ENCODE assay signal across 8 mouse cellular contexts in genomic region chr13:43530832-43531693, GRCm38 (mm10). TPM values are rescaled to one million over a fixed set of nuclear protein-coding genes. Genes with fewer than 3 reads are reported as not detected.
A peak's percentile ranks its signal among the peaks of the same experiment; 100 is the strongest.
DNase-seq lines count a peak whose midpoint lies in the region; ATAC-seq and TF ChIP-seq lines count a peak whose summit lies in the region.

No protein-coding gene starts in this region.

- no peak overlapping the region; the same call in 1 of the 2 replicates for H3K4me3 ChIP-seq in layer of hippocampus, adult 2 months
- no peak overlapping the region for H3K4me3 ChIP-seq in lung, adult 2 months (replicated peaks; ENCODE audit: extremely low read depth, low read depth, low read length)
- no peak overlapping the region for H3K4me3 ChIP-seq in neural tube, embryonic 15.5 days (replicated peaks)

- DNase-seq in 416B (ENCODE audit: low read depth), result peak; percentile 96
- peak; percentile 68 for DNase-seq in brain, embryonic 18.5 days (ENCODE audit: low read depth, low spot score)
- DNase-seq in layer of hippocampus, adult 2 months (ENCODE audit: low spot score in 2 of 2), result peak; percentile 55 to 59
- DNase-seq in lung, adult 2 months, result peak; percentile 46
- no peak for DNase-seq in urinary bladder, adult 18-20 months (ENCODE audit: low spot score in 2 of 2)

- peak; percentile 62 for TF ChIP-seq CTCF in layer of hippocampus, adult 2 months (conservative IDR thresholded peaks at IDR 0.05)
- no peak for TF ChIP-seq CTCF in lung, adult 2 months (IDR thresholded peaks at IDR 0.05; ENCODE audit: insufficient read depth, low read length)

- no peak for TF ChIP-seq POLR2A in lung, adult 2 months (IDR thresholded peaks at IDR 0.05; ENCODE audit: borderline replicate concordance, extremely low read depth, low read depth, low read length)

- H3K4me1 ChIP-seq in lung, adult 2 months (ENCODE audit: control insufficient read depth, insufficient read depth, low read length), result peaks cover 7% of the 10 kb centered on the region
- peaks cover 22% of the 10 kb centered on the region for H3K4me1 ChIP-seq in neural tube, embryonic 15.5 days

- no peak overlapping the region for H3K9ac ChIP-seq in neural tube, embryonic 15.5 days (replicated peaks)

- H3K27ac ChIP-seq in layer of hippocampus, adult 2 months, result peak overlapping the region; percentile 63
- H3K27ac ChIP-seq in neural tube, embryonic 15.5 days (replicated peaks), result peak overlapping the region; percentile 76

- WGBS in lung, adult 2 months, result 8% methylated on average over 13 of the region's 13 CpGs
- WGBS in neural tube, embryonic 15.5 days, result 8% methylated on average over 13 of the region's 13 CpGs

- peak overlapping the region; percentile 32 for H3K4me2 ChIP-seq in neural tube, embryonic 15.5 days

- no peaks in the 10 kb centered on the region for H3K9me3 ChIP-seq in neural tube, embryonic 15.5 days (replicated peaks)

- no peaks in the 10 kb centered on the region for H3K36me3 ChIP-seq in neural tube, embryonic 15.5 days

- peak; percentile 66 for ATAC-seq in frontal cortex, adult (ENCODE audit: low TSS enrichment)
- ATAC-seq in hematopoietic stem cell, adult 5-6 weeks (replicated peaks in 1 of 2; ENCODE audit: insufficient read depth in 1 of 2, low FRiP score in 2 of 2, low TSS enrichment in 1 of 2, low read depth in 1 of 2, poor library complexity in 2 of 2, severe bottlenecking in 2 of 2), result peak; percentile 85 to 86
- ATAC-seq in neural tube, embryonic 15.5 days (ENCODE audit: low FRiP score), result peak; percentile 92

- no peaks in the 10 kb centered on the region for H3K27me3 ChIP-seq in neural tube, embryonic 15.5 days (replicated peaks)

RNA-seq across cellular contexts. Expression of gene Mcur1, which starts 28.9 kb away (rescaled TPM):
- 32.2 and 34.8 TPM in 2 replicates for total RNA-seq in hematopoietic stem cell, adult 5-6 weeks (2017)
- 10 to 100 TPM; 20.6 to 25.6 TPM for total RNA-seq in layer of hippocampus, adult 2 months (2021)
- polyA plus RNA-seq in lung, adult 2 months (2012; rRNA removed), result 23.2 and 24.3 TPM in 2 replicates
- polyA plus RNA-seq in neural tube, embryonic 15.5 days (2015; fragmentation: Nextera tagmentation; extraction: Ambion mirVana), result 6.5 and 8.2 TPM in 2 replicates

RNA-seq across cellular contexts. Expression of gene Ranbp9, which starts 50.0 kb away (rescaled TPM):
- total RNA-seq in hematopoietic stem cell, adult 5-6 weeks (2017), result 92.1 and 108 TPM in 2 replicates
- 10 to 100 TPM; 82.5 to 85.2 TPM for total RNA-seq in layer of hippocampus, adult 2 months (2021)
- polyA plus RNA-seq in lung, adult 2 months (2012; rRNA removed), result 17.1 and 17.7 TPM in 2 replicates
- 10.3 and 12.9 TPM in 2 replicates for polyA plus RNA-seq in neural tube, embryonic 15.5 days (2015; fragmentation: Nextera tagmentation; extraction: Ambion mirVana)

Comparison
In these comparisons a context has a peak if more than half of its experiments do, and no peak if none do; other contexts are left out.
1. DNase-seq: peak in 416B (single experiment), brain, embryonic 18.5 days (single experiment), layer of hippocampus, adult 2 months (2 of 2) and lung, adult 2 months (single experiment); none in urinary bladder, adult 18-20 months (0 of 2).
2. Peak in every context shown above with its lines, with median percentiles within 50 percentile points of each other: ATAC-seq.